ENCODE assay signal across 21 mouse cellular contexts in genomic region chr2:148500235-148500936, GRCm38 (mm10). TPM values are rescaled to one million over a fixed set of nuclear protein-coding genes. Genes with fewer than 3 reads are reported as not detected.
A peak's percentile ranks its signal among the peaks of the same experiment; 100 is the strongest.
DNase-seq lines count a peak whose midpoint lies in the region; ATAC-seq and TF ChIP-seq lines count a peak whose summit lies in the region.
"Had no signal": no experiment of that assay in that cellular context is flagged by ENCODE, and none has a peak within 500 bp of the region (broad histone marks: within the 10 kb centered on the region; RNA-seq: fewer than 3 reads in every experiment).

No protein-coding gene starts in this region.

- H3K4me2 ChIP-seq in liver, postnatal 0 days (ENCODE audit: low read depth, low read length): no peak overlapping the region
- no peak overlapping the region for H3K4me2 ChIP-seq in liver, embryonic 12.5 days
- H3K4me2 ChIP-seq: forebrain, embryonic 12.5 days; heart, embryonic 13.5 days; midbrain, embryonic 12.5 days had no signal

- peaks cover 13% of the 10 kb centered on the region for H3K36me3 ChIP-seq in heart, adult 2 months (ENCODE audit: control insufficient read depth, insufficient read depth, low read length)
- H3K36me3 ChIP-seq in liver, postnatal 0 days (replicated peaks; ENCODE audit: insufficient read depth, low read length): no peaks in the 10 kb centered on the region
- no peaks in the 10 kb centered on the region for H3K36me3 ChIP-seq in liver, embryonic 12.5 days
- H3K36me3 ChIP-seq in splenic B cell, adult 2 months (ENCODE audit: control insufficient read depth, insufficient read depth, low read length, poor library complexity, severe bottlenecking): no peaks in the 10 kb centered on the region
- H3K36me3 ChIP-seq: forebrain, embryonic 12.5 days; G1E; heart, embryonic 13.5 days; midbrain, embryonic 12.5 days had no signal

- no peak for TF ChIP-seq CTCF in heart, adult 2 months (IDR thresholded peaks at IDR 0.05)
- peak; percentile 44 for TF ChIP-seq CTCF in liver, postnatal 0 days (IDR thresholded peaks at IDR 0.05; ENCODE audit: low read depth)

- H3K9me3 ChIP-seq in liver, postnatal 0 days (ENCODE audit: low read length): no peaks in the 10 kb centered on the region
- H3K9me3 ChIP-seq in liver, embryonic 12.5 days (replicated peaks): no peaks in the 10 kb centered on the region
- H3K9me3 ChIP-seq: forebrain, embryonic 12.5 days; heart, embryonic 13.5 days; midbrain, embryonic 12.5 days had no signal

- peaks cover 21% of the 10 kb centered on the region for H3K4me1 ChIP-seq in heart, adult 2 months (ENCODE audit: control insufficient read depth, insufficient read depth, low read length)
- H3K4me1 ChIP-seq in liver, postnatal 0 days (ENCODE audit: insufficient read depth): peaks cover 6% of the 10 kb centered on the region; the same call in 1 of the 2 replicates
- H3K4me1 ChIP-seq in liver, embryonic 12.5 days: peaks cover 5% of the 10 kb centered on the region
- H3K4me1 ChIP-seq: forebrain, embryonic 12.5 days; midbrain, embryonic 12.5 days had no signal

- H3K79me2 ChIP-seq in heart, adult 2 months (replicated peaks; ENCODE audit: control insufficient read depth, insufficient read depth, low read length): no peaks in the 10 kb centered on the region

- TF ChIP-seq POLR2A in heart, adult 2 months (IDR thresholded peaks at IDR 0.05; ENCODE audit: insufficient read depth, low read depth, low read length): no peak

- no peak for DNase-seq in heart, adult 2 months
- DNase-seq in heart, adult 18-20 months: no peak
- DNase-seq in liver, postnatal 0 days: no peak
- peak; percentile 36 for DNase-seq in splenic B cell, adult 2 months (ENCODE audit: low read depth, low spot score)
- DNase-seq: adrenal gland, adult 2 months; cerebellum, adult 9-10 months; heart, postnatal 36 days; kidney, postnatal 25 days; right cerebral cortex, postnatal 14 days; thymus, postnatal 14 days had no signal

- TF ChIP-seq EP300 in heart, adult 2 months (IDR thresholded peaks at IDR 0.05; ENCODE audit: insufficient read depth, low read depth, low read length): no peak
- TF ChIP-seq EP300 in liver, postnatal 0 days (IDR thresholded peaks at IDR 0.05; ENCODE audit: low read depth): no peak

- H3K4me3 ChIP-seq in heart, adult 2 months: no peak overlapping the region
- no peak overlapping the region for H3K4me3 ChIP-seq in liver, postnatal 0 days (ENCODE audit: low read depth, low read length)
- H3K4me3 ChIP-seq in liver, embryonic 12.5 days: no peak overlapping the region
- H3K4me3 ChIP-seq: forebrain, embryonic 12.5 days; heart, embryonic 13.5 days; midbrain, embryonic 12.5 days had no signal

- H3K27ac ChIP-seq in heart, adult 2 months: peak overlapping the region; percentile 47
- no peak overlapping the region for H3K27ac ChIP-seq in liver, postnatal 0 days (ENCODE audit: low read depth)
- H3K27ac ChIP-seq in liver, embryonic 12.5 days: no peak overlapping the region
- H3K27ac ChIP-seq: forebrain, embryonic 12.5 days; heart, embryonic 13.5 days; hindbrain, postnatal 0 days; macrophage; midbrain, embryonic 12.5 days had no signal

- H3K9ac ChIP-seq in heart, adult 2 months (ENCODE audit: low read depth, low read length): no peak overlapping the region
- no peak overlapping the region for H3K9ac ChIP-seq in liver, postnatal 0 days (replicated peaks)
- H3K9ac ChIP-seq in liver, embryonic 12.5 days: no peak overlapping the region
- H3K9ac ChIP-seq: forebrain, embryonic 12.5 days; heart, embryonic 13.5 days; midbrain, embryonic 12.5 days had no signal

- 78% methylated on average over 6 of the region's 6 CpGs for WGBS in heart, adult 2 months
- WGBS in liver, postnatal 0 days (ENCODE audit: insufficient replicate concordance): 56% methylated on average over 6 of the region's 6 CpGs
- WGBS in liver, embryonic 12.5 days (ENCODE audit: insufficient replicate concordance): 60% methylated on average over 6 of the region's 6 CpGs

- intact Hi-C loops in heart, adult 2 months (cut with DNase I): no loop called here

- ATAC-seq in liver, postnatal 0 days: no peak
- no peak for ATAC-seq in liver, embryonic 12.5 days
- ATAC-seq in common myeloid progenitor, adult 5-6 weeks (replicated peaks; ENCODE audit: low read depth, poor library complexity, severe bottlenecking): peak; percentile 53
- no peak for ATAC-seq in erythroid progenitor cell, adult 5-6 weeks (replicated peaks; ENCODE audit: low FRiP score, poor library complexity, severe bottlenecking)
- ATAC-seq: hindbrain, postnatal 0 days; intestine, embryonic 16.5 days; lung, postnatal 0 days had no signal

- no peaks in the 10 kb centered on the region for H3K27me3 ChIP-seq in heart, adult 2 months (ENCODE audit: control insufficient read depth, insufficient read depth, low read length)
- H3K27me3 ChIP-seq in liver, postnatal 0 days (ENCODE audit: insufficient read depth, low read length): no peaks in the 10 kb centered on the region
- H3K27me3 ChIP-seq in liver, embryonic 12.5 days (replicated peaks): no peaks in the 10 kb centered on the region
- no peaks in the 10 kb centered on the region for H3K27me3 ChIP-seq in splenic B cell, adult 2 months (ENCODE audit: control insufficient read depth, insufficient read depth, low read length, poor library complexity, severe bottlenecking)
- H3K27me3 ChIP-seq: forebrain, embryonic 12.5 days; heart, embryonic 13.5 days; midbrain, embryonic 12.5 days had no signal

RNA-seq across cellular contexts. Expression of gene Cd93, which starts 57.0 kb away (rescaled TPM):
- 10 to 100 TPM; 47.8 to 51.8 TPM for total RNA-seq in heart, adult 2 months (2021)
- 28.1 and 52.2 TPM in 2 replicates for polyA plus RNA-seq in heart, adult 2 months (2012; rRNA removed)
- 10 to 100 TPM; 31.2 to 41.1 TPM for total RNA-seq in heart, adult 18-20 months (2021)
- polyA plus RNA-seq in liver, postnatal 0 days (2015; fragmentation: Nextera tagmentation; extraction: Ambion mirVana): 2.7 and 3.3 TPM in 2 replicates
- 3.2 and 3.3 TPM in 2 replicates for polyA plus RNA-seq in liver, embryonic 12.5 days (2016; fragmentation: Nextera tagmentation; extraction: Ambion mirVana)
- 118 TPM in 2 replicates for total RNA-seq in common myeloid progenitor, adult 5-6 weeks (2017)
- total RNA-seq in erythroid progenitor cell, adult 5-6 weeks (2015; ENCODE audit: low replicate concordance): 11.2 and 12.2 TPM in 2 replicates
- total RNA-seq in erythroid progenitor cell, adult 5-6 weeks (2017; ENCODE audit: low replicate concordance): 8.0 and 9.9 TPM in 2 replicates
